Mouse (Mus musculus) stomach, embryonic 16.5 days (tissue): ENCODE measurements around the gene Gng5. TPM values are rescaled to one million over a fixed set of nuclear protein-coding genes. Genes with fewer than 3 reads are reported as not detected.

ENCODE experiments used
- ATAC-seq: fragments of 200-750 bp; cut with Nextera tagmentation; 2 replicates; pipeline ENCODE4 v1.8.0; 2017; ENCODE audit warnings: moderate number of reproducible peaks, moderate TSS enrichment; ENCODE audit not compliant: insufficient read depth, low FRiP score
- H3K27ac ChIP-seq: fragments of 300-500 bp; sonication (generic); 2 replicates; pipeline ENCODE4 v1.5.1; 2014; ENCODE audit warnings: low read length
- H3K27me3 ChIP-seq: fragments of 300-500 bp; sonication (generic); 2 replicates; pipeline ENCODE4 v1.6.1; 2014; ENCODE audit warnings: low read length, control low read depth, mixed read lengths; ENCODE audit not compliant: control insufficient read depth, insufficient read depth
- H3K36me3 ChIP-seq: fragments of 300-500 bp; sonication (generic); 2 replicates; pipeline ENCODE4 v1.6.1; 2014; ENCODE audit warnings: low read length; ENCODE audit not compliant: control insufficient read depth, insufficient read depth
- H3K4me1 ChIP-seq: fragments of 300-500 bp; sonication (generic); 2 replicates; pipeline ENCODE4 v1.6.1; 2014; ENCODE audit warnings: low read length, control low read depth, mixed read lengths; ENCODE audit not compliant: control insufficient read depth, insufficient read depth
- H3K4me2 ChIP-seq: fragments of 300-500 bp; sonication (generic); 2 replicates; pipeline ENCODE4 v1.6.1; 2014; ENCODE audit warnings: low read depth, low read length, mixed read lengths
- H3K4me3 ChIP-seq: fragments of 300-500 bp; sonication (generic); replicated peaks from 2 replicates; pipeline ENCODE4 v1.5.1; 2014; ENCODE audit warnings: mild to moderate bottlenecking, low read length
- H3K9ac ChIP-seq: fragments of 300-500 bp; sonication (generic); 2 replicates; pipeline ENCODE4 v1.6.1; 2014; ENCODE audit warnings: low read length
- H3K9me3 ChIP-seq: fragments of 300-500 bp; sonication (generic); replicated peaks from 2 replicates; pipeline ENCODE4 v1.6.1; 2016; ENCODE audit warnings: low read length, control low read depth; ENCODE audit not compliant: control insufficient read depth
- WGBS: fragments of 180-500 bp; shearing (Covaris S2); extraction: QIAGEN DNeasy Blood & Tissue Kit; methylation state at CpG from one replicate; pipeline ENCODE4 v1.1.7; 2014; 5-methylcytosine and 5-hydroxymethylcytosine counted together
- polyA plus RNA-seq: library from polyadenylated mRNA; unstranded; fragments of >200 nt; fragmentation: Nextera tagmentation; extraction: Ambion mirVana; gene quantifications from 2 replicates; pipeline ENCODE4 v1.2.1, GENCODE M21; 2015

The Gng5 gene
- 885 and 955 TPM in 2 replicates for polyA plus RNA-seq

DNA sequence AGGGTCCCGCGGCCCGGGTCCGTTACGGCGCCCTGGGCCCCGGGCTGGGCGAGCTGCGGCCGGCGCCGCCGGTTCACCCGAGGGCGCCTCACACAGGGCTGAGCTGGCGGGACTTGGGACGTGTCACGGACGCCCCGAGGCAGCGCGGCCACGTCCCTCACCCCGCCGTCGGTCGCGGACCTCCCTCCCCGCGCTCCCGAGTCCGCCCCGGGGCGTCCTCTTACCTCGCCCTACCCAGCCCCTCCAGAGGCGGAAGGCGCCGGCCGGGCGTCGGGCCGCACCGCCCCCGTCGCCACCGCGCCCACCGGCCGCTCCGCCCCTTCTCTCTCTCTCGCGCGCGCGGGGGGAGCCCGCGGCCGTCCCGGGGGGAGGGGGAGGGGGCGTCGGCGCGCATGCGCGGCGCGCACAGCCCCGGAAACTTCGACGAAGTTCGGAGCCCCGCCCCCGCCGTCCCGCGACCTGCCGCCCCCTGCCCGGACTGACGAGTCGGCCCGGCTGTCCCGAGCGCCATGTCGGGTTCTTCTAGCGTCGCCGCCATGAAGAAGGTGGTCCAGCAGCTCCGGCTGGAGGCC is at the start of gene Gng5, which contains the start of gene Spata1:
TSS of gene Gng5 (plus strand) at position 377 of the 572 bp plus-strand sequence.
TSS of gene Spata1 (minus strand) at position 323 of the 572 bp plus-strand sequence.
- Histone ChIP-seq H3K9ac (peak within 1 kb of the TSS; percentile 97), H3K36me3 (no peaks in the 10 kb centered on the region), H3K27ac (peak within 1 kb of the TSS; percentile 96), H3K4me1 (peaks cover 30% of the 10 kb centered on the region), H3K9me3 (no peaks in the 10 kb centered on the region), H3K4me3 (peak within 1 kb of the TSS; percentile 99), H3K27me3 (no peaks in the 10 kb centered on the region), H3K4me2 (peak within 1 kb of the TSS; percentile 82)
- peak; percentile 97 for ATAC-seq
- under 1% methylated on average over 56 of the region's 88 CpGs for WGBS

DNA sequence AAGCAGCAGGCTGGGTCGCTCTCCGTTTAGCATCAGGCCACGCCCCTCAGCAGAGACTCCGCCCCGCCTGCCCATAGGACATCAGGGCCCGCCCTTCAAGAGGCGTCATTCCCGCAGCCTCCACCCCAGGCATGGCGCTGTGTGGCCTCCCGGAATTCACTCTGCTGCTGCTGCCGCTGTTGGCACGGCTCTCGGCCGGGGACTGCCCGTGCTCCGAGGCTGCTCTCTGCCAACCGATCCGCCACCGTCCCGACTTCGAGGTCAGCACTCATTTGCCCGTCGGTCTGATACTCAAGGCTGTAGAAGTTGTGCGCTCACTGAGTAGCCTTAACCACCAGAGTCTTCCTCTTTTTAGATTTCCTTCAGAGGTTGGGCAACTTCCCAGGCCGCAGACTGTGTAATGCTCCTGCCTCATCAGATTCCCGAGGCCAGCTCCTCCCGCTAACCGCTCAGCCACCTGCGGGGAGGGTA is 49.2 kb upstream of the Gng5 start:
- Histone ChIP-seq H3K4me1 (peaks cover 2% of the 10 kb centered on the region; the same call in 1 of the 2 replicates), H3K9me3 (no peaks in the 10 kb centered on the region), H3K36me3 (no peaks in the 10 kb centered on the region), H3K27ac (peak overlapping the region; percentile 90), H3K4me3 (peak overlapping the region; percentile 67), H3K4me2 (peak overlapping the region; percentile 58), H3K27me3 (no peaks in the 10 kb centered on the region), H3K9ac (peak overlapping the region; percentile 88)
- WGBS = 0% methylated on average over 29 of the region's 29 CpGs
- ATAC-seq = peak; percentile 99

DNA sequence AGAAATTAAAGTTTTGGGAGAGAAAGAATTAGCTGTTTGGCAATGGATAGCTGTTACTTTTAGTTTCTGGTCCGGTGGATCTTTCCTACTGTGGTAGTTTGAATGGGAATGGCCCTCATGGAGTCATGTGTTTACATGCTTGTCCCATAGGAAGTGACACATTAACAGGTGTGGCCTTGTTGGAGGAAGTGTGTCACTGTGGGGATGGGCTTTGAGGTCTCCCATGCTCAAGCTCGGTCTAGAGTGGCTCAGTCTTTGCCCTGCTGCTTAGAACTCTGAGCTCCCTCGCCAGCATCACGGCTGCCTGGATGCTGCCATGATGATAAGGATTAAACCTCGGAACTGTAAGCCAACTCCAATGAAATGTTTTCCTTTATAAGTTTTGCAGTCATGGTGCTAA is 48.2 kb upstream of the Gng5 start:
- H3K9ac ChIP-seq = no peak overlapping the region
- ATAC-seq = no peak
- H3K27ac ChIP-seq = no peak overlapping the region
- H3K9me3 ChIP-seq = no peaks in the 10 kb centered on the region
- no peaks in the 10 kb centered on the region for H3K27me3 ChIP-seq
- WGBS = 84% methylated on average over 5 of the region's 5 CpGs
- no peak overlapping the region for H3K4me3 ChIP-seq
- H3K4me2 ChIP-seq = peak overlapping the region; percentile 58; the same call in 1 of the 2 replicates
- peaks cover 2% of the 10 kb centered on the region; the same call in 1 of the 2 replicates for H3K4me1 ChIP-seq
- no peaks in the 10 kb centered on the region for H3K36me3 ChIP-seq

DNA sequence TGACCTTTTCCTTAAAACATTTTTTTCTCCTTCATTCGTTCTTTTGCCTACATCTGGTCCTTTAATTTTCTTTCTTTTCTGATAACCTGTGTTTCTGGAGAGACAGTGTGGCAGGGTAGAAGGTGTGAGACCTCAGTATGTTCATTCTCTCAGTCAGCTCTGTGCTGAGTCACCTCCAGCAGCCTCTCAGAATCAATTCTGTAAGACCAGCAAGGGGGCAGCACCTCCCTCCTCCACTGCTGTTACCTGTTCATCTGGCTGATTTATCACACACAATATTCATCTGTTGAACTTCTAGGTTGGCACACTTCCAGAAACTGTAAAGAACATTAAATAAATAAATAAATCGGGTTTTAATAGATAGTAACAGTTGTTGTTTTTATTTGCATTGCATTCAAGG is 36.7 kb upstream of the Gng5 start:
- Histone ChIP-seq H3K4me3 (no peak overlapping the region), H3K36me3 (no peaks in the 10 kb centered on the region), H3K4me2 (no peak overlapping the region), H3K27me3 (no peaks in the 10 kb centered on the region), H3K9ac (no peak overlapping the region), H3K4me1 (no peaks in the 10 kb centered on the region), H3K27ac (no peak overlapping the region), H3K9me3 (no peaks in the 10 kb centered on the region)
- 43% methylated on average over 2 of the region's 2 CpGs for WGBS
- ATAC-seq = no peak

DNA sequence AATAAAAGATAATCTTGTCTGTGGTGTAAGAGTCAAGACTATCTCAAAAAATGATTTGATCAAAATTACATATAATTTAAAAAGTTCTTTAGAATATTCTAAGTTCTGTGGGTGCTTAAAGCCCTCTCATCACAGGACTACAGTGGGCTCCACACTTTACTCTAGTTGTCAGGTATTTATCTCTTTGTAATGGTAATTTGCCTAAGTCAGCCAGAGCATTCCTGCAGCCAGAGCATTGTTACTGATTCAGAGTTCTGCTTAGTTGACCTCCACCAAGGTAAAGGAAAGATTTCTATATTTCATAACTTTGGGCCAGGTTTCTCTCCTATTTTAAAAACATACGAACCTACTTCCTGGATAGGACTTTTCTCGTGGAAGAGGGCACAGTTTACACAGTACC is 30.4 kb upstream of the Gng5 start:
- no peaks in the 10 kb centered on the region for H3K27me3 ChIP-seq
- no peaks in the 10 kb centered on the region for H3K9me3 ChIP-seq
- ATAC-seq = no peak
- no peak overlapping the region for H3K4me2 ChIP-seq
- no peak overlapping the region for H3K4me3 ChIP-seq
- H3K27ac ChIP-seq = no peak overlapping the region
- WGBS = 68% methylated on average over 2 of the region's 2 CpGs
- H3K9ac ChIP-seq = no peak overlapping the region
- no peaks in the 10 kb centered on the region for H3K4me1 ChIP-seq
- no peaks in the 10 kb centered on the region for H3K36me3 ChIP-seq

DNA sequence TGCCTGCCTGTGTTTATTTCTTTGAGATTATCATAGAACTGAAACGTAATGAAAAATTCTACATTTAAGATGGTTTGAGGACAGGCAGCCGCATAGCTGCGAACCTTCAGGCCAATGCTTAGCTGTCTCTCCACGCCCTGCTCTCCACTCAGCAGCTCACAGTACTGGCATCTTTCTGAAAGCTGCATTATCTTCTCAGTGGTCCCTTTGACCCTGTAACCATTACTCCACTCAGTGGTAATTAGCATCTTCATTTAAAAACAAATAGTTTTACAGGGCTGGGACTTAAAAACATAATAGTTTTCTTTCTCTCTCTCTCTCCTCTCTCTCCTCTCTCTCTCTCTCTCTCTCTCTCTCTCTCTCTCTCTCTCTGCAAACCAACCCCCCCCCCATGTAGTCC is 26.9 kb upstream of the Gng5 start:
- H3K9me3 ChIP-seq = no peaks in the 10 kb centered on the region
- no peak overlapping the region for H3K4me2 ChIP-seq
- no peak overlapping the region for H3K9ac ChIP-seq
- WGBS = 59% methylated on average over 4 of the region's 4 CpGs
- no peaks in the 10 kb centered on the region for H3K4me1 ChIP-seq
- H3K36me3 ChIP-seq = no peaks in the 10 kb centered on the region
- no peak overlapping the region for H3K4me3 ChIP-seq
- ATAC-seq = no peak
- no peak overlapping the region for H3K27ac ChIP-seq
- no peaks in the 10 kb centered on the region for H3K27me3 ChIP-seq

DNA sequence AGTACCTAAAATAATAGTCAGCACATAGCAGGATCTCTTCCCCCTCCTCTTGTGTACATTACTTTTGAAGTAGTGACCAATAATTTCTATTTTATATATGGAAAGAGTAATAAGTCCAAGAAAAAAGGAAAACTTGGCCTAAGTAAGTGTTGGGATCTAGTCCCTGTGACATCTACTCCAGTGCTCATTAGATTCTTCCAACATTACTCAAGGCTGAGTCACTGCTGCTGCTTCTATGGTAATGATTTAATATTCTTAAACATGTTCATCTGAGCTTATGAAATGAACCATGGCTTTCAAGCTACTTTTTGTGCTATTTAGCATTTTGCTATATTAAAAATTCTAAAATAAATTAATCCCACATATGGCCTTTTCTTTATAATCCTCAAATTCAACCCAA is 25.9 kb upstream of the Gng5 start:
- Histone ChIP-seq H3K36me3 (no peaks in the 10 kb centered on the region), H3K4me1 (no peaks in the 10 kb centered on the region), H3K27ac (no peak overlapping the region), H3K4me3 (no peak overlapping the region), H3K9ac (no peak overlapping the region), H3K4me2 (no peak overlapping the region), H3K27me3 (no peaks in the 10 kb centered on the region), H3K9me3 (no peaks in the 10 kb centered on the region)
- ATAC-seq = no peak

DNA sequence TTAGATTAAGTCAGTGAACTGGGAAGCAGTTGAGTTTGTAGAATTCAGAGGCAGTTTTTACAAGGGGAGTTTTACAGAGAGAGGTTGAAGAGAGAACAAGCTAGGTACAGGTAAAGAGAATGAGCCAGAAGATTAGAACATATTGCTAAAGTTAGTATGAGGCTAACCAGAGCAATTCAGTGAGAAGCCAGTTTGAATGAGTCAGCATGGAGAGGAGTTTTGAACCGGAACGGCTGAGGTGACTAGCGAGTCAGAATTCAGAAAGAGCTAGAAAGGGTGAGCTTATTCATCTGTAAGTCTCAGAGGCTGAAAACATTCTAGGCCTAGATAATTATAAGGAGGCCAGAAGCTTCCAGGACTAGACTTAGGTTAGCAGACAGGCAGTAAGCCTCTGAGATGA is 25.2 kb upstream of the Gng5 start:
- no peaks in the 10 kb centered on the region for H3K36me3 ChIP-seq
- no peaks in the 10 kb centered on the region for H3K9me3 ChIP-seq
- ATAC-seq = no peak
- H3K4me1 ChIP-seq = no peaks in the 10 kb centered on the region
- H3K4me2 ChIP-seq = no peak overlapping the region
- WGBS = 91% methylated on average over 3 of the region's 3 CpGs
- no peak overlapping the region for H3K9ac ChIP-seq
- no peak overlapping the region for H3K4me3 ChIP-seq
- no peaks in the 10 kb centered on the region for H3K27me3 ChIP-seq
- H3K27ac ChIP-seq = no peak overlapping the region

DNA sequence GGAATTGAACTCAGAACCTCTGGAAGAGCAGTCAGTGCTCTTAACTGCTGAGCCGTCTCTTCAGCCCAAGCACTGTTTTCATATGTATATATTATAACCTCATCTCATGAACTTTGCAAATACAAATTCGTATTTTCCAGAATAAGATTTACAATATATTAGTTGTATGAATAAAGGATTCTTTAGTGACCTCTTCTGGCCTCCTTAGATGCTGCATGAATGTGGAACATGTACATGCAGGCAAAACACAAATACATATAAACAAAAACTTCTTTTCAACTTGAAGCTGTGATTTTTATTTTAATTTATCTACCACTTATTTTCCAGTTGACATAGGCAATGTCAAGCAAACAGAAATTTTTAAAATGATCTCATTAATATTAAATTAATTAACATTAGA is 17.6 kb upstream of the Gng5 start:
- no peaks in the 10 kb centered on the region for H3K27me3 ChIP-seq
- H3K36me3 ChIP-seq = no peaks in the 10 kb centered on the region
- H3K4me1 ChIP-seq = no peaks in the 10 kb centered on the region
- H3K4me2 ChIP-seq = no peak overlapping the region
- H3K9me3 ChIP-seq = no peaks in the 10 kb centered on the region
- WGBS = 60% methylated on average over 2 of the region's 2 CpGs
- no peak overlapping the region for H3K4me3 ChIP-seq
- no peak overlapping the region for H3K27ac ChIP-seq
- ATAC-seq = no peak
- no peak overlapping the region for H3K9ac ChIP-seq
